Mouse (Mus musculus) neural tube, embryonic 15.5 days (tissue): Measurements from ENCODE around the gene Palm. TPM values are rescaled to one million over a fixed set of nuclear protein-coding genes. Genes with fewer than 3 reads are reported as not detected.

Experiments
- ATAC-seq: fragments of 200-750 bp; cut with Nextera tagmentation; 2 replicates; pipeline ENCODE4 v1.8.0; 2017; ENCODE audit warnings: mild to moderate bottlenecking, moderate TSS enrichment, moderate library complexity; ENCODE audit not compliant: low FRiP score
- H3K27ac ChIP-seq: fragments of 300-500 bp; sonication (generic); replicated peaks from 2 replicates; pipeline ENCODE4 v1.5.1; 2015; ENCODE audit warnings: mild to moderate bottlenecking, inconsistent platforms
- H3K27me3 ChIP-seq: fragments of 300-500 bp; sonication (generic); replicated peaks from 2 replicates; pipeline ENCODE4 v1.6.1; 2015; ENCODE audit warnings: inconsistent platforms
- H3K36me3 ChIP-seq: fragments of 300-500 bp; sonication (generic); 2 replicates; pipeline ENCODE4 v1.6.1; 2015; ENCODE audit warnings: inconsistent platforms
- H3K4me1 ChIP-seq: fragments of 300-500 bp; sonication (generic); 2 replicates; pipeline ENCODE4 v1.6.1; 2015; ENCODE audit warnings: inconsistent platforms
- H3K4me2 ChIP-seq: fragments of 300-500 bp; sonication (generic); 2 replicates; pipeline ENCODE4 v1.6.1; 2015; ENCODE audit warnings: inconsistent platforms, mild to moderate bottlenecking, moderate library complexity
- H3K4me3 ChIP-seq: fragments of 300-500 bp; sonication (generic); replicated peaks from 2 replicates; pipeline ENCODE4 v1.5.1; 2015; ENCODE audit warnings: mild to moderate bottlenecking, inconsistent platforms
- H3K9ac ChIP-seq: fragments of 300-500 bp; sonication (generic); replicated peaks from 2 replicates; pipeline ENCODE4 v1.6.1; 2015; ENCODE audit warnings: mild to moderate bottlenecking, inconsistent platforms
- H3K9me3 ChIP-seq: fragments of 300-500 bp; sonication (generic); replicated peaks from 2 replicates; pipeline ENCODE4 v1.6.1; 2016; ENCODE audit warnings: inconsistent platforms
- WGBS: fragments of 180-500 bp; shearing (Covaris S2); methylation state at CpG from one replicate; pipeline ENCODE4 v1.1.7; 2015; ENCODE audit warnings: mixed read lengths; 5-methylcytosine and 5-hydroxymethylcytosine counted together
- polyA plus RNA-seq: library from polyadenylated mRNA; unstranded; fragments of >200 nt; fragmentation: Nextera tagmentation; extraction: Ambion mirVana; gene quantifications from 2 replicates; pipeline ENCODE4 v1.2.1, GENCODE M21; 2015

The Palm gene
- polyA plus RNA-seq, 1 experiment from 2014 or later: 256 TPM

- Histone ChIP-seq H3K9me3 (no peaks in the 10 kb centered on the region), H3K4me1 (peaks cover 76% of the 10 kb centered on the region), H3K9ac (no peak overlapping the region), H3K4me3 (no peak overlapping the region), H3K4me2 (peak overlapping the region; percentile 15; the same call in 1 of the 2 replicates), H3K36me3 (peaks cover 4% of the 10 kb centered on the region), H3K27me3 (no peaks in the 10 kb centered on the region), H3K27ac (peak overlapping the region; percentile 79)
- ATAC-seq: no peak
- WGBS: 42% methylated on average over 11 of the region's 11 CpGs
These were observed 9.1 kb downstream of the Palm start for GRCm38 (mm10) chr10:79802331-79802971.

- Histone ChIP-seq H3K4me2 (peak overlapping the region; percentile 49), H3K27me3 (no peaks in the 10 kb centered on the region), H3K36me3 (peaks cover 18% of the 10 kb centered on the region), H3K9me3 (no peaks in the 10 kb centered on the region), H3K4me3 (peak overlapping the region; percentile 1), H3K4me1 (peaks cover 74% of the 10 kb centered on the region), H3K9ac (0 out of 2 replicates have a peak overlapping the region, but pooled peaks have one; percentile 1), H3K27ac (peak overlapping the region; percentile 79)
- 5% methylated on average over 29 of the region's 29 CpGs for WGBS
- peak; percentile 88 for ATAC-seq
These were observed 10.4 kb downstream of the Palm start for GRCm38 (mm10) chr10:79803716-79804323.

- Histone ChIP-seq H3K4me2 (no peak overlapping the region), H3K4me1 (peaks cover 68% of the 10 kb centered on the region), H3K9ac (no peak overlapping the region), H3K27me3 (no peaks in the 10 kb centered on the region), H3K9me3 (no peaks in the 10 kb centered on the region), H3K27ac (no peak overlapping the region), H3K4me3 (no peak overlapping the region), H3K36me3 (peaks cover 31% of the 10 kb centered on the region)
- no peak for ATAC-seq
- 81% methylated on average over 11 of the region's 11 CpGs for WGBS
These were observed 12.3 kb downstream of the Palm start for GRCm38 (mm10) chr10:79805636-79806035.

DNA sequence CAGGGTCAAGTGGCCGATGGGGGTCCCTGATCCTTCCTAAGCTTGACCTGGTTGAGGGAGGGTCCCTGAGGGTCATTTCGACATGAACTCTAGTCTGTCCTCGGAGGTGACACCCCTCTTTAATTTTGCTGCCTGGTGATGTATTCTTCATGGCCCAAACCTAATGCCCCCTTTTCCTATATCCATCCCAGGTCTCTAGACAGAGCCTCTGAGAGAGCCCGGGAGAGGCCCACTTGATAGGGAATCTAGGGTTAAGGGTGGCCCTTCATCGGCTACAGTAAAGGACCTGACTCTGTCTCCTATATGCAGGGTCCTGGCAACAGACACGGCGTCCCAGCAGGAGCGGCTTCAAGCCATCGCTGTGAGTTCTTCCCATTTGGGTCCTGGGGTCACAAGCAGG lies 13.0 kb downstream of the Palm start:
- H3K36me3 ChIP-seq: peaks cover 38% of the 10 kb centered on the region
- H3K27me3 ChIP-seq: no peaks in the 10 kb centered on the region
- no peak for ATAC-seq
- H3K4me1 ChIP-seq: peaks cover 62% of the 10 kb centered on the region
- no peak overlapping the region for H3K9ac ChIP-seq
- H3K27ac ChIP-seq: no peak overlapping the region
- H3K4me3 ChIP-seq: no peak overlapping the region
- WGBS: 91% methylated on average over 9 of the region's 9 CpGs
- no peak overlapping the region for H3K4me2 ChIP-seq
- H3K9me3 ChIP-seq: no peaks in the 10 kb centered on the region

DNA sequence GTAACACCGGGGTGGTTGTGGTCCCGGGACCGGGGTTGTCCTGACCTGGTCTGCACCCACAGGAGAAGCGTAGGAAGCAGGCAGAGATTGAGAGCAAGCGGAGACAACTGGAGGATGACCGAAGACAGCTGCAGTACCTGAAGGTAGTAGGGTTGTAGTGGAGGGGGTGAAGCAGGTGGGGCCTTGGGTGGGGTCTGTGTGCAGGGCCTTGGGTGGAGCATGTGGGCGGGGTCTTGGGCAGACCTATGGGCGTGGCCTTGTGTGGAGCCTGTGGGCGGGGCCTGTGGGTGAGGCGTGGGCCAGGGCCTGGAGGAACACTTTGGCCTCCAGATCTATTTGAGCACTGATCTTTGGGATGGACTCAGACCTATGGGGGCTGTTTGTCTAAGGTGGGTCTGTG lies 13.6 kb downstream of the Palm start:
- no peak overlapping the region for H3K9ac ChIP-seq
- peaks cover 43% of the 10 kb centered on the region for H3K36me3 ChIP-seq
- WGBS: 88% methylated on average over 10 of the region's 10 CpGs
- H3K4me2 ChIP-seq: no peak overlapping the region
- no peak overlapping the region for H3K27ac ChIP-seq
- ATAC-seq: no peak
- H3K4me1 ChIP-seq: peaks cover 55% of the 10 kb centered on the region
- H3K27me3 ChIP-seq: no peaks in the 10 kb centered on the region
- no peaks in the 10 kb centered on the region for H3K9me3 ChIP-seq
- H3K4me3 ChIP-seq: no peak overlapping the region

- H3K27ac ChIP-seq: 0 out of 2 replicates have a peak overlapping the region, but pooled peaks have one; percentile 10
- no peaks in the 10 kb centered on the region for H3K27me3 ChIP-seq
- no peak for ATAC-seq
- 27% methylated on average over 11 of the region's 11 CpGs for WGBS
- no peak overlapping the region for H3K4me2 ChIP-seq
- no peak overlapping the region for H3K4me3 ChIP-seq
- H3K36me3 ChIP-seq: peaks cover 47% of the 10 kb centered on the region
- no peaks in the 10 kb centered on the region for H3K9me3 ChIP-seq
- H3K9ac ChIP-seq: 0 out of 2 replicates have a peak overlapping the region, but pooled peaks have one; percentile 5
- peaks cover 47% of the 10 kb centered on the region for H3K4me1 ChIP-seq
These were observed 14.5 kb downstream of the Palm start for GRCm38 (mm10) chr10:79807826-79808225.

- WGBS: 82% methylated on average over 11 of the region's 11 CpGs
- H3K9me3 ChIP-seq: no peaks in the 10 kb centered on the region
- H3K4me2 ChIP-seq: no peak overlapping the region
- no peak for ATAC-seq
- no peaks in the 10 kb centered on the region for H3K27me3 ChIP-seq
- H3K27ac ChIP-seq: no peak overlapping the region
- no peak overlapping the region for H3K4me3 ChIP-seq
- peaks cover 38% of the 10 kb centered on the region for H3K4me1 ChIP-seq
- H3K36me3 ChIP-seq: peaks cover 49% of the 10 kb centered on the region
- H3K9ac ChIP-seq: no peak overlapping the region
These were observed 15.4 kb downstream of the Palm start for GRCm38 (mm10) chr10:79808728-79809127.

DNA sequence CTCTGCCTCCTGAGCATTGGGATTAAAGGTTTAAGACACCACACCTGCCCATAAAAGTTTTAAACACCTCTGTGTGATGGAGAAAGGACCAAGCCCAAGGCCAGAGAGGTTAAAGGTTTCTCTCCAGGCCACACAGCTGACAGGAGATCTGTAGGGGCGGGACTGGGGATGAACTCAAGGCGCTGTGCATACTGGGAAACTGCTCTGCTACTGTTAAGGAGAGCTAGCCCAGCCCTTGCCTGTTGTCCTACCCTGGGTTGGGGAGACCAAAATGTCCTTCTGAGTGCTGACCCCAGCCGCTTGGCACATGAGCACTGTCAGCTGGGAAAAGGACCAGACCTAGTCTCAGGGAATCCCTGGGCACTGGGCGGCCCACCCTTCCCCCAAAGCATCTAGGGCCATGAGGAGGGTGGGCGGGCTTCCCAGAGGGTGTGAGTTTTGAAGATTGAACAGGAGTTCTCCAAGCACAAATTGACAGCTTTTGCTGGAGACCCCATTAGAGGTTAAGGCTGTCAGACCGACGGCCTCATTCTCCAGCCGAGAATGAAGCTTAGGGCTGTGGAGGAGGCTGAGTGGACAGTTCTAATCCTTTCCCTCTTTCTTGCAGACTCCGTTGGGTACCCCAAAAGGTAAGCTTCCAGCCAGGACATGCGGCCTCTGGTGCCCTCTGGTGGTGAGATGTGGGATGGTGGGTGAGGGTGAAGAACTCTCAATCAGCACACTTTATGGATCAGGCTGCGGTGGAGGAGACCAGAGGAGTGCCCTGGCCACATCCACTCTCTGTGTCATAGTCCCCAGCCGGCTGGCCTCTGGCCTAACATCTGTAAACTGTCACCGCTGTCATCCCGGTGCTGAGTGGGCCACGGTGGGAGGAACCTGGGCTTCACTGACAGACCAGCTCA lies 18.6 kb downstream of the Palm start:
- Histone ChIP-seq H3K4me1 (peaks cover 11% of the 10 kb centered on the region), H3K27me3 (no peaks in the 10 kb centered on the region), H3K27ac (no peak overlapping the region), H3K9ac (no peak overlapping the region), H3K36me3 (peaks cover 75% of the 10 kb centered on the region), H3K4me2 (no peak overlapping the region), H3K9me3 (no peaks in the 10 kb centered on the region), H3K4me3 (no peak overlapping the region)
- WGBS: 31% methylated on average over 15 of the region's 15 CpGs
- ATAC-seq: peak; percentile 32; the same call in 1 of the 2 replicates

DNA sequence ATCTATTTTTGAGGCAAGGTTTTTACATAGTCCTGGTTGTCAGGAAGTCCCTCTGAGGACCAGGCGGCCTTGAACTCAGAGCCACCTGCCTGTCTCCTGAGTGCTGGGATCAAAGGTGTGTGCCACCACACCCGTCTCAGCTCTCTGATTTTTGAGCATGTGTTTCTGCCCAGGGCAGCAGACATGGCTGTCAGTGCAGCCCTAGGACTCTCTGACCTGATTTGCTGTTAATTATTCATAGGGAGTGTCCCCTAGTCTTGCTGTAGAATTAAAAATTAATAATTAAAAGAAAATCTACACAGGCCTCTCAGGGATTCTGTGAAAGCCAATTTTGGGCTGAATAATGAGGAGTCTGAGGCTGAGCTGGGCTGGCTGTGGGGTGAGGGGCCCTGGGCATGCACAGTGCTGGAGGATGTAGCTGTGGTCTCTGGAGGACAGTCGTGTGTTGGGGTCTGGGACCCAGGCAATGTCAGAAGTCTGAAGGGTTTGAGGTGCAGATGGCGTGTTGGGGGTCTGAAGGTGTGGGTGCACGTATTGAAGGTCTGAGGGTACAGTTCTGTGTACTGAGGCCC lies 21.0 kb downstream of the Palm start:
- no peak for ATAC-seq
- no peak overlapping the region for H3K4me2 ChIP-seq
- H3K9ac ChIP-seq: no peak overlapping the region
- no peaks in the 10 kb centered on the region for H3K9me3 ChIP-seq
- no peak overlapping the region for H3K27ac ChIP-seq
- no peak overlapping the region for H3K4me3 ChIP-seq
- 80% methylated on average over 5 of the region's 5 CpGs for WGBS
- H3K27me3 ChIP-seq: no peaks in the 10 kb centered on the region
- no peaks in the 10 kb centered on the region for H3K4me1 ChIP-seq
- peaks cover 66% of the 10 kb centered on the region for H3K36me3 ChIP-seq

GRCm38 (mm10) chr10:79815671-79816494 lies 22.5 kb downstream of the Palm start:
- 92% methylated on average over 12 of the region's 12 CpGs for WGBS
- no peak overlapping the region for H3K27ac ChIP-seq
- no peak for ATAC-seq
- no peak overlapping the region for H3K9ac ChIP-seq
- no peaks in the 10 kb centered on the region for H3K4me1 ChIP-seq
- no peak overlapping the region for H3K4me3 ChIP-seq
- H3K9me3 ChIP-seq: no peaks in the 10 kb centered on the region
- peaks cover 70% of the 10 kb centered on the region for H3K36me3 ChIP-seq
- H3K27me3 ChIP-seq: no peaks in the 10 kb centered on the region
- H3K4me2 ChIP-seq: no peak overlapping the region

DNA sequence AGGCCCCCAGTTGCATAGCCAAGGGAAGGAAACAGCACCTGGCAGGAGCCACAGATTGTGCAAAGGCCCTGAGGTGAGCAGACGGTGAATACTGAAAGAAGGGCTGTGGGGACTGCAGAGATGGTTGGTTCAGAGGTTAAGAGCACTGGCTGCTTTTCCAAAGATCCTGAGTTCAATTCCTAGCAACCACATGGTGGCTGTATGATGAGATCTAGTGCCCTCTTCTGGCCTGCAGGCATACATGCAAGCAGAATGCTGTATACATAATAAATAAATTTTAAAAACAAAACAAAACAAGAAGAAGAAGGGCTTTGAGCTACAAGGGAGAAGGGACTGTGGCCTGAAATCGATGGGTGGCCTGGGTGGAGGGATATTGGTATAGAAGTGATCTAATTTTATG lies 23.7 kb downstream of the Palm start:
- H3K36me3 ChIP-seq: peaks cover 68% of the 10 kb centered on the region

More for the DNA sequence above, 23.7 kb downstream of the Palm start:
- ATAC-seq: no peak
- H3K9ac ChIP-seq: no peak overlapping the region
- H3K27me3 ChIP-seq: no peaks in the 10 kb centered on the region
- no peaks in the 10 kb centered on the region for H3K9me3 ChIP-seq
- no peaks in the 10 kb centered on the region for H3K4me1 ChIP-seq
- no peak overlapping the region for H3K4me2 ChIP-seq
- H3K4me3 ChIP-seq: no peak overlapping the region
- WGBS: 78% methylated on average over 2 of the region's 2 CpGs
- H3K27ac ChIP-seq: no peak overlapping the region
